Mouse (Mus musculus) adrenal gland, postnatal 25 days (tissue): Measurements from ENCODE around the gene Faim2. TPM values are rescaled to one million over a fixed set of nuclear protein-coding genes. Genes with fewer than 3 reads are reported as not detected.

Source experiments
- DNase-seq: peaks from one replicate; pipeline ENCODE4 v3.0.0; 2021; ENCODE audit warnings: mixed read lengths
- total RNA-seq: library from RNA; stranded (reverse); gene quantifications from 2 replicates; pipeline ENCODE4 v1.2.3, GENCODE M21; 2021

Faim2 gene
- total RNA-seq, 1 experiment from 2014 or later: 24.3 TPM

- DNase-seq: no peak
These were observed 64.8 kb downstream of the Faim2 start for GRCm38 (mm10) chr15:99463194-99463593.

- DNase-seq: peak; percentile 95
These were observed 70.2 kb downstream of the Faim2 start, which contains the start of gene Nckap5l for GRCm38 (mm10) chr15:99457606-99458401. Nckap5l (minus strand) TSS chr15:99457748.

- peak; percentile 75 for DNase-seq
These were observed 70.9 kb downstream of the Faim2 start for GRCm38 (mm10) chr15:99456963-99457605.

GRCm38 (mm10) chr15:99456338-99456962, 71.5 kb downstream of the Faim2 start:
- no peak for DNase-seq

GRCm38 (mm10) chr15:99455415-99455814, 72.5 kb downstream of the Faim2 start:
- no peak for DNase-seq

- DNase-seq: no peak
These were observed 73.2 kb downstream of the Faim2 start for GRCm38 (mm10) chr15:99454585-99455279.

- no peak for DNase-seq
These were observed 74.6 kb downstream of the Faim2 start for GRCm38 (mm10) chr15:99453153-99453900.

- no peak for DNase-seq
These were observed 78.1 kb downstream of the Faim2 start for GRCm38 (mm10) chr15:99449751-99450280.

- peak; percentile 67 for DNase-seq
These were observed 78.7 kb downstream of the Faim2 start for GRCm38 (mm10) chr15:99449131-99449750.

Other genes starting within 250 kb of the Faim2 start
- gene Prpf40b, start 233.1 kb downstream of the Faim2 start, total RNA-seq: 55.2 and 59.6 TPM in 2 replicates
- gene Fam186b, start 232.3 kb downstream of the Faim2 start, total RNA-seq: 2.4 and 4.8 TPM in 2 replicates
- gene Fmnl3, start 157.7 kb downstream of the Faim2 start, total RNA-seq: 16.4 and 24.1 TPM in 2 replicates
- gene Tmbim6, start 135.3 kb downstream of the Faim2 start, total RNA-seq: 719 and 813 TPM in 2 replicates
- gene Nckap5l, start 70.4 kb downstream of the Faim2 start, total RNA-seq: 40.6 and 42.1 TPM in 2 replicates
- 6.2 and 7.7 TPM in 2 replicates for gene Bcdin3d, start 53.4 kb downstream of the Faim2 start, total RNA-seq
- 0.82 TPM in 1 of 2 replicates, not detected in the other for gene Aqp2, start 50.9 kb upstream of the Faim2 start, total RNA-seq
- gene Aqp5, start 62.6 kb upstream of the Faim2 start, total RNA-seq: 1.9 and 3.3 TPM in 2 replicates
- not detected in 2 replicates for gene Aqp6, start 73.2 kb upstream of the Faim2 start, total RNA-seq
- 13.4 and 13.6 TPM in 2 replicates for gene Racgap1, start 123.5 kb upstream of the Faim2 start, total RNA-seq
- 0.33 and 0.49 TPM in 2 replicates for gene Asic1, start 142.2 kb upstream of the Faim2 start, total RNA-seq
- gene Smarcd1, start 174.0 kb upstream of the Faim2 start, total RNA-seq: 51.9 and 63.6 TPM in 2 replicates
- gene Gm17349, start 177.3 kb upstream of the Faim2 start, total RNA-seq: 30.4 and 43.7 TPM in 2 replicates
- gene Gpd1, start 189.3 kb upstream of the Faim2 start, total RNA-seq: 639 and 861 TPM in 2 replicates
- gene Cox14, start 197.5 kb upstream of the Faim2 start, total RNA-seq: 217 and 256 TPM in 2 replicates
- 47.5 and 61.7 TPM in 2 replicates for gene Cers5, start 244.7 kb upstream of the Faim2 start, total RNA-seq